Mouse (Mus musculus) ovary, postnatal 10 days (tissue): Measurements from ENCODE around the gene Myg1.

ENCODE experiments used
- DNase-seq: peaks from one replicate; pipeline ENCODE4 v3.0.0; 2022; ENCODE audit warnings: low spot score

The Myg1 gene

DNA sequence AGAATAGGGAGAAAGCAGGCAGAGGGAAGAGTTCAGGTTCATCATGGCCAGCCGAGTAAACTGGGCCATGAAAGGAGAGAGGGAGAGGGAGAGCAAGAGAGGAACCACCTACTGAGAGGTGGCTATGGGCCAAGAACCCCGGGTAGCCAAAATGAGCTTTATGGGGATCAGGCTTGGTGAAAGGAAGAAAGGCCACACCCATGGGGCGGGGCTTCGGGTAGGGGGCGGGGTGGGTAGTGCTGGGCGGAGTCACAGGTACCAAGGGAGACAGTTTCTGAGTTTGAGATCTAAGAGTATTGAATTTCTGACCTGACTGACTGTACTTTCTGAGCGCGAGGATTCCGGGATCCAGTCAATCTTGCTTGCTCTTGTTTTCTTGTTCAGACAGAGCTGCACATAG lies 55.1 kb downstream of the Myg1 start:
- DNase-seq, result no peak
